13 mouse cellular contexts compared by ENCODE assay signal in the genomic region with DNA sequence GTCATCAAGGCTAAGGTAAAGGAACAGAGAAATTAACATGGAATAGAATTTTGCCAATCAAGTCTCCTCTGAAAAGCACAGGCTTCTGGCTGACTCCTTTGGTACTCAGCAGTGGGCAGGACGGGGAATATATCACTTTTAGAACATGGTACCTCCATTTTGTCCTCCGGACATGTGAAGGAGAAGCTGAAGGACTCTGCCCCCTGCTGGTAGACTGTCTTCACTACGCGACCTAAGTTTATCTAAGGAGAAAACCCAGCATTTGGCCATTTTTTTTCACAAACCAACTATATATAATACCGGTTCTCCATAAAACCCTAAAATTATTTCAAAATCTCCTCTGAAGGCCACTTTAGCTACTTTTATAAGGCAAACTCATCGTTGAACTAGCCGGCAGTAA. TPM values are rescaled to one million over a fixed set of nuclear protein-coding genes. Genes with fewer than 3 reads are reported as not detected.
A peak's percentile ranks its signal among the peaks of the same experiment; 100 is the strongest.
DNase-seq lines count a peak whose midpoint lies in the region; ATAC-seq and TF ChIP-seq lines count a peak whose summit lies in the region.
"Had no signal": no experiment of that assay in that cellular context is flagged by ENCODE, and none has a peak within 500 bp of the region (broad histone marks: within the 10 kb centered on the region; RNA-seq: fewer than 3 reads in every experiment).

No protein-coding gene starts in this region.

- TF ChIP-seq CTCF in left cerebral cortex, adult 2 months (IDR thresholded peaks at IDR 0.05), result peak; percentile 21

- ATAC-seq in CD4-positive, CD25-positive, alpha-beta regulatory T cell, adult 4 months, result no peak
- ATAC-seq in megakaryocyte progenitor cell, adult 5-6 weeks (replicated peaks; ENCODE audit: poor library complexity), result peak; percentile 37; the same call in 1 of the 2 replicates
- ATAC-seq in cerebellum, adult (ENCODE audit: insufficient number of reproducible peaks, low FRiP score, low TSS enrichment), result no peak

- intact Hi-C loops in left cerebral cortex, adult 2 months (cut with DNase I), result no loop called here
- intact Hi-C loops in left cerebral cortex, postnatal 25 days (cut with DNase I), result no loop called here

- peak; percentile 6 for DNase-seq in CD4-positive, CD25-positive, alpha-beta regulatory T cell, adult 2 months (ENCODE audit: low read depth, low spot score)
- no peak for DNase-seq in left cerebral cortex, adult 2 months (ENCODE audit: extremely low spot score in 1 of 2, low spot score in 2 of 2)
- DNase-seq in left cerebral cortex, postnatal 25 days (ENCODE audit: low spot score in 2 of 2), result no peak
- DNase-seq in WW6 (ENCODE audit: low read depth, low spot score), result peak; percentile 28
- DNase-seq in cerebellum, adult 8-10 months, result no peak
- DNase-seq: gastrocnemius, postnatal 25 days had no signal

- no peak overlapping the region for H3K27ac ChIP-seq in left cerebral cortex, adult 2 months
- H3K27ac ChIP-seq: limb, embryonic 15.5 days; stomach, embryonic 15.5 days had no signal

- no peak overlapping the region for H3K4me3 ChIP-seq in left cerebral cortex, adult 2 months
- H3K4me3 ChIP-seq: limb, embryonic 15.5 days; myocyte; stomach, embryonic 15.5 days had no signal

RNA-seq across cellular contexts. Expression of gene Krtap19-9b, which starts 6.2 kb away (rescaled TPM):
- not detected for polyA plus RNA-seq in CD4-positive, CD25-positive, alpha-beta regulatory T cell, adult 4 months (2017; shearing (Covaris generic))
- not detected for total RNA-seq in left cerebral cortex, adult 2 months (2021)
- not detected for total RNA-seq in left cerebral cortex, postnatal 25 days (2021)
- not detected in 2 replicates for total RNA-seq in megakaryocyte progenitor cell, adult 5-6 weeks (2015)
- not detected in 2 replicates for total RNA-seq in megakaryocyte progenitor cell, adult 5-6 weeks (2017)
- total RNA-seq: gastrocnemius, postnatal 25 days had no signal
- polyA plus RNA-seq: intestine, embryonic 14.5 days; limb, embryonic 15.5 days; myocyte; stomach, embryonic 15.5 days had no signal

RNA-seq across cellular contexts. Expression of gene Krtap16-3, which starts 24.4 kb away (rescaled TPM):
- polyA plus RNA-seq in CD4-positive, CD25-positive, alpha-beta regulatory T cell, adult 4 months (2017; shearing (Covaris generic)), result not detected
- not detected for total RNA-seq in left cerebral cortex, adult 2 months (2021)
- total RNA-seq in left cerebral cortex, postnatal 25 days (2021), result not detected
- not detected in 2 replicates for total RNA-seq in megakaryocyte progenitor cell, adult 5-6 weeks (2015)
- not detected in 2 replicates for total RNA-seq in megakaryocyte progenitor cell, adult 5-6 weeks (2017)
- total RNA-seq: gastrocnemius, postnatal 25 days had no signal
- polyA plus RNA-seq: intestine, embryonic 14.5 days; limb, embryonic 15.5 days; myocyte; stomach, embryonic 15.5 days had no signal

RNA-seq across cellular contexts. Expression of gene Krtap19-5, which starts 42.0 kb away (rescaled TPM):
- not detected for polyA plus RNA-seq in CD4-positive, CD25-positive, alpha-beta regulatory T cell, adult 4 months (2017; shearing (Covaris generic))
- total RNA-seq in left cerebral cortex, adult 2 months (2021), result not detected
- total RNA-seq in left cerebral cortex, postnatal 25 days (2021), result not detected
- total RNA-seq in megakaryocyte progenitor cell, adult 5-6 weeks (2015), result not detected in 2 replicates
- not detected in 2 replicates for total RNA-seq in megakaryocyte progenitor cell, adult 5-6 weeks (2017)
- total RNA-seq: gastrocnemius, postnatal 25 days had no signal
- polyA plus RNA-seq: intestine, embryonic 14.5 days; limb, embryonic 15.5 days; myocyte; stomach, embryonic 15.5 days had no signal

RNA-seq across cellular contexts. Expression of gene Krtap19-4, which starts 53.4 kb away (rescaled TPM):
- not detected for polyA plus RNA-seq in CD4-positive, CD25-positive, alpha-beta regulatory T cell, adult 4 months (2017; shearing (Covaris generic))
- total RNA-seq in left cerebral cortex, adult 2 months (2021), result not detected
- total RNA-seq in left cerebral cortex, postnatal 25 days (2021), result not detected
- total RNA-seq in megakaryocyte progenitor cell, adult 5-6 weeks (2015), result not detected in 2 replicates
- not detected in 2 replicates for total RNA-seq in megakaryocyte progenitor cell, adult 5-6 weeks (2017)
- total RNA-seq: gastrocnemius, postnatal 25 days had no signal
- polyA plus RNA-seq: intestine, embryonic 14.5 days; limb, embryonic 15.5 days; myocyte; stomach, embryonic 15.5 days had no signal

Comparison
In these comparisons a context has a peak if more than half of its experiments do, and no peak if none do; other contexts are left out.
1. DNase-seq: peak in CD4-positive, CD25-positive, alpha-beta regulatory T cell, adult 2 months (single experiment) and WW6 (single experiment); none in left cerebral cortex, adult 2 months (0 of 2), left cerebral cortex, postnatal 25 days (0 of 2) and cerebellum, adult 8-10 months (single experiment).